Mouse (Mus musculus): ENCODE results near the gene Tgm3.

GRCm38 (mm10) chr2:129980608-129981007, 31.5 kb upstream of the Tgm3 start:
- TF ChIP-seq TCF12 (IDR thresholded peaks at IDR 0.05; ENCODE audit: insufficient read depth, poor library complexity, severe bottlenecking): no peak
- TF ChIP-seq POLR2AphosphoS2 (IDR thresholded peaks at IDR 0.05; ENCODE audit: insufficient read length, low read depth): no peak
- no peak for TF ChIP-seq POLR2A (IDR thresholded peaks at IDR 0.05; ENCODE audit: insufficient read length, low read depth)
- no peak for TF ChIP-seq MAX (IDR thresholded peaks at IDR 0.05; ENCODE audit: low read depth)
- no peak for TF ChIP-seq USF1 (IDR thresholded peaks at IDR 0.05; ENCODE audit: low read depth)
- TF ChIP-seq TCF3 (IDR thresholded peaks at IDR 0.05; ENCODE audit: insufficient read length, low read depth): no peak
- TF ChIP-seq MYOD1 (IDR thresholded peaks at IDR 0.05; ENCODE audit: control insufficient read depth in 1 of 3, insufficient read length in 2 of 3, low read depth in 2 of 3): no peak
